Mouse (Mus musculus) hindbrain, embryonic 14.5 days (tissue): ENCODE results near the gene Zfp865. TPM values are rescaled to one million over a fixed set of nuclear protein-coding genes. Genes with fewer than 3 reads are reported as not detected.
A peak's percentile ranks its signal among the peaks of the same experiment; 100 is the strongest.

ENCODE experiments used
- ATAC-seq: fragments of 200-750 bp; cut with Nextera tagmentation; 2 replicates; pipeline ENCODE4 v1.8.0; 2017; ENCODE audit warnings: moderate number of reproducible peaks, mild to moderate bottlenecking, moderate TSS enrichment, moderate library complexity; ENCODE audit not compliant: low FRiP score
- DNase-seq: peaks from one replicate; pipeline ENCODE4 v3.0.0-alpha.2; 2015; ENCODE audit warnings: low spot score
- H3K27ac ChIP-seq: fragments of 300-500 bp; sonication (generic); 2 replicates; pipeline ENCODE4 v1.5.1; 2014; ENCODE audit warnings: mild to moderate bottlenecking, moderate library complexity
- H3K27me3 ChIP-seq: fragments of 300-500 bp; sonication (generic); 2 replicates; pipeline ENCODE4 v1.6.1; 2014; ENCODE audit warnings: mild to moderate bottlenecking, low read length, mixed read lengths; ENCODE audit not compliant: control insufficient read depth, insufficient read depth
- H3K36me3 ChIP-seq: fragments of 300-500 bp; sonication (generic); replicated peaks from 2 replicates; pipeline ENCODE4 v1.6.1; 2014; ENCODE audit not compliant: control insufficient read depth, insufficient read depth
- H3K4me1 ChIP-seq: fragments of 300-500 bp; sonication (generic); replicated peaks from 2 replicates; pipeline ENCODE4 v1.6.1; 2014; ENCODE audit warnings: antibody characterized with exemption, low read length, mixed read lengths; ENCODE audit not compliant: control insufficient read depth, insufficient read depth
- H3K4me2 ChIP-seq: fragments of 300-500 bp; sonication (generic); replicated peaks from 2 replicates; pipeline ENCODE4 v1.6.1; 2014; ENCODE audit warnings: mild to moderate bottlenecking, moderate library complexity
- H3K4me3 ChIP-seq: fragments of 300-500 bp; sonication (generic); replicated peaks from 2 replicates; pipeline ENCODE4 v1.5.1; 2014; ENCODE audit warnings: mild to moderate bottlenecking, low read length
- H3K9ac ChIP-seq: fragments of 300-500 bp; sonication (generic); 2 replicates; pipeline ENCODE4 v1.6.1; 2014
- H3K9me3 ChIP-seq: fragments of 300-500 bp; sonication (generic); 2 replicates; pipeline ENCODE4 v1.6.1; 2016; ENCODE audit warnings: low read length; ENCODE audit not compliant: control insufficient read depth
- WGBS: fragments of 180-500 bp; shearing (Covaris S2); extraction: QIAGEN DNeasy Blood & Tissue Kit; methylation state at CpG from one replicate; pipeline ENCODE4 v1.1.7; 2014; 5-methylcytosine and 5-hydroxymethylcytosine counted together
- polyA plus RNA-seq: library from polyadenylated mRNA; unstranded; fragments of >200 nt; fragmentation: Nextera tagmentation; extraction: Ambion mirVana; gene quantifications from 2 replicates; pipeline ENCODE4 v1.2.1, GENCODE M21; 2014

The Zfp865 gene
- polyA plus RNA-seq, 1 experiment from 2014 or later = 7.2 TPM

DNA sequence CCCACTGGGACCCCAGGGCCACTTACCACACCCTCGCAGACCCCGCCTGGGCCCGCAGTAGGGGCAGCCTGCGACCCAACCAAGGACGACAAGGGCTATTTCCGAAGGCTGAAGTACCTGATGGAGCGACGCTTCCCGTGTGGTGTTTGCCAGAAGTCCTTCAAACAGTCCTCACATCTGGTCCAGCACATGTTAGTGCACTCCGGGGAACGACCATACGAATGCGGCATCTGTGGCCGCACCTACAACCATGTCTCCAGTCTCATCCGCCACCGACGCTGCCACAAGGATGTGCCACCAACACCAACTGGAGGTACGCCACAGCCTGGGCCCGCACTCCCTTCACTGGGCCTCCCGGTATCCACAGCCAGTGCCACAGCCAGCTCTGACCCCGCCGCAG is 9.4 kb downstream of the Zfp865 start:
- no peaks in the 10 kb centered on the region for H3K4me1 ChIP-seq
- WGBS = 97% methylated on average over 22 of the region's 22 CpGs
- no peak overlapping the region for H3K27ac ChIP-seq
- H3K27me3 ChIP-seq = no peaks in the 10 kb centered on the region
- 0 out of 2 replicates have a peak overlapping the region, but pooled peaks have one; percentile 7 for H3K4me3 ChIP-seq
- DNase-seq (no peak), ATAC-seq (no peak)
- H3K9me3 ChIP-seq = peaks cover 26% of the 10 kb centered on the region
- H3K36me3 ChIP-seq = peaks cover 69% of the 10 kb centered on the region
- H3K9ac ChIP-seq = no peak overlapping the region
- H3K4me2 ChIP-seq = no peak overlapping the region

DNA sequence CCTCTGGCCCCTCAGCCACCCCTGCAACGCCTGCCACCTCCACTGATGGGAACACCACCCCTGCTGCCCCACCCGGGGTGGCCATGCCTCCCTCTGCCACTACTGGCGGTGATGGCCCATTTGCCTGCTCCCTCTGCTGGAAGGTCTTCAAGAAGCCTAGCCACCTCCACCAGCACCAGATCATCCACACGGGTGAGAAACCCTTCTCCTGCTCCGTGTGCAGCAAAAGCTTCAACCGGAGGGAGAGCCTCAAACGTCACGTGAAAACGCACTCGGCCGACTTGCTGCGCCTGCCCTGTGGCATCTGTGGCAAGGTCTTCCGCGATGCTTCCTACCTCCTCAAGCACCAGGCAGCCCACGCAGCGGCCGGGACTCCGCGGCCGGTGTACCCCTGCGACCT is 9.8 kb downstream of the Zfp865 start:
- peaks cover 72% of the 10 kb centered on the region for H3K36me3 ChIP-seq
- no peak for ATAC-seq

GRCm38 (mm10) chr7:5030554-5031275 is 10.5 kb downstream of the Zfp865 start:
- no peaks in the 10 kb centered on the region for H3K4me1 ChIP-seq
- no peak overlapping the region for H3K27ac ChIP-seq
- H3K36me3 ChIP-seq = peaks cover 80% of the 10 kb centered on the region
- H3K9me3 ChIP-seq = peaks cover 26% of the 10 kb centered on the region
- ATAC-seq (no peak), DNase-seq (no peak)
- WGBS = 82% methylated on average over 63 of the region's 63 CpGs
- H3K9ac ChIP-seq = no peak overlapping the region
- no peak overlapping the region for H3K4me3 ChIP-seq
- no peaks in the 10 kb centered on the region for H3K27me3 ChIP-seq
- H3K4me2 ChIP-seq = no peak overlapping the region

More for the DNA sequence above, 9.8 kb downstream of the Zfp865 start:
- Histone ChIP-seq H3K4me3 (0 out of 2 replicates have a peak overlapping the region, but pooled peaks have one; percentile 7), H3K27me3 (no peaks in the 10 kb centered on the region), H3K9ac (no peak overlapping the region), H3K4me2 (no peak overlapping the region), H3K9me3 (peaks cover 26% of the 10 kb centered on the region), H3K4me1 (no peaks in the 10 kb centered on the region), H3K27ac (no peak overlapping the region)
- no peak for DNase-seq
- 93% methylated on average over 21 of the region's 21 CpGs for WGBS

GRCm38 (mm10) chr7:5031496-5031895 is 11.3 kb downstream of the Zfp865 start:
- Histone ChIP-seq H3K27ac (no peak overlapping the region), H3K4me2 (no peak overlapping the region), H3K9ac (no peak overlapping the region), H3K36me3 (peaks cover 88% of the 10 kb centered on the region), H3K4me1 (no peaks in the 10 kb centered on the region), H3K9me3 (peaks cover 26% of the 10 kb centered on the region), H3K27me3 (no peaks in the 10 kb centered on the region), H3K4me3 (no peak overlapping the region)
- DNase-seq (no peak), ATAC-seq (no peak)
- WGBS = 74% methylated on average over 46 of the region's 46 CpGs

GRCm38 (mm10) chr7:5033818-5034217 is 13.6 kb downstream of the Zfp865 start, which contains the start of gene 4632433K11Rik:
4632433K11Rik (plus strand) TSS chr7:5034118.
- peaks cover 75% of the 10 kb centered on the region for H3K36me3 ChIP-seq
- DNase-seq = no peak

GRCm38 (mm10) chr7:5035628-5036027 is 15.5 kb downstream of the Zfp865 start:
- H3K4me2 ChIP-seq = no peak overlapping the region
- H3K4me1 ChIP-seq = peaks cover 13% of the 10 kb centered on the region; the same call in 1 of the 2 replicates
- H3K4me3 ChIP-seq = no peak overlapping the region
- H3K27me3 ChIP-seq = no peaks in the 10 kb centered on the region
- 97% methylated on average over 17 of the region's 17 CpGs for WGBS
- H3K27ac ChIP-seq = no peak overlapping the region
- ATAC-seq = no peak
- DNase-seq = no peak
- peaks cover 57% of the 10 kb centered on the region for H3K36me3 ChIP-seq
- H3K9ac ChIP-seq = no peak overlapping the region
- H3K9me3 ChIP-seq = peaks cover 12% of the 10 kb centered on the region

More at GRCm38 (mm10) chr7:5033818-5034217, 13.6 kb downstream of the Zfp865 start, which contains the start of gene 4632433K11Rik:
- Histone ChIP-seq H3K9me3 (peaks cover 26% of the 10 kb centered on the region), H3K27me3 (no peaks in the 10 kb centered on the region), H3K4me1 (peaks cover 11% of the 10 kb centered on the region; the same call in 1 of the 2 replicates), H3K4me3 (no peak within 1 kb of the TSS), H3K27ac (no peak within 1 kb of the TSS), H3K4me2 (no peak within 1 kb of the TSS), H3K9ac (no peak within 1 kb of the TSS)
- WGBS = 94% methylated on average over 3 of the region's 3 CpGs
- no peak for ATAC-seq

DNA sequence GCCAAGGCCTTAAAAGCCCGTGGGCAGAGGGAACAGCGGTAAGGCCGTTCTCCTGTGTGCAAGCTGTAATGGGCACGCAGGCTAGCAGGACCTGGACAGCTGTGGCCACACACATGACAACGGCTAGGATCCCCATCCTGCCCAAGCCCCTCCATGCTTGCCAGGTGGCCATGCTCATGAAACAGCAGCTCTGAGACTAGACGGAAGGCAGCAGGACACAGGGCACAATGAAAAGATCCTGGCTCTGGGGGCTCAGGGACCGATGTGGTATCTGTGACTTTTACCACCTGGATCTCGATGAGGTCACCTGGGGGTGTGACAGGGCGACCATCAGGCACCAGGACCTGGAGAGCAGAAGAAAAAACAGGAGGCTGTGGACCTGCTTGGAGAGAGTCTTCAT is 16.0 kb downstream of the Zfp865 start:
- DNase-seq (no peak), ATAC-seq (no peak)
- Histone ChIP-seq H3K4me1 (peaks cover 13% of the 10 kb centered on the region; the same call in 1 of the 2 replicates), H3K36me3 (peaks cover 52% of the 10 kb centered on the region), H3K9ac (no peak overlapping the region), H3K27me3 (no peaks in the 10 kb centered on the region), H3K4me3 (no peak overlapping the region), H3K4me2 (no peak overlapping the region), H3K9me3 (peaks cover 6% of the 10 kb centered on the region), H3K27ac (no peak overlapping the region)
- 97% methylated on average over 9 of the region's 9 CpGs for WGBS

DNA sequence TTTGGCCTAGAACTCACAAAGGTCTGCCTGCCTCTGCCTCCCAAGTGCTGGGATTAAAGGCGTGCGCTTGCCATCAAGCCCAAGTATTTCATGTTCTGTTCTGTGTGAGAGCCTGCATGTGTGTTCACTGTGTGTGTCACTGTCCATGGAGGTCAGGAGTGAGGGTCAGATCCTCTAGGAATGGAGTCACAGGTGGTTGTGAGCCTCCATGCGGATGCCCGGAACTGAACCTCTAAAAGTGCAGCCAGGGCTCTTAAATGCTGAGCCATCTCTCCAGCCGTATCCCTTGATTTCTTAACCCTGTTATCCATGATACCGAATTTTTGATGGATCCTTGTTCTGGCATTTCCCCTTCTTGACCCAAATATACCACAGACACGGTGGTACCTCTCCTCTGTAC is 16.9 kb downstream of the Zfp865 start:
- no peaks in the 10 kb centered on the region for H3K27me3 ChIP-seq
- H3K4me3 ChIP-seq = 0 out of 2 replicates have a peak overlapping the region, but pooled peaks have one; percentile 51
- peak overlapping the region; percentile 96; the same call in 1 of the 2 replicates for H3K27ac ChIP-seq
- H3K9ac ChIP-seq = no peak overlapping the region
- no peak for ATAC-seq
- no peak for DNase-seq
- WGBS = 90% methylated on average over 7 of the region's 7 CpGs
- H3K36me3 ChIP-seq = peaks cover 43% of the 10 kb centered on the region
- H3K4me2 ChIP-seq = peak overlapping the region; percentile 64; the same call in 1 of the 2 replicates
- peaks cover 13% of the 10 kb centered on the region; the same call in 1 of the 2 replicates for H3K4me1 ChIP-seq
- no peaks in the 10 kb centered on the region for H3K9me3 ChIP-seq

GRCm38 (mm10) chr7:5037467-5037866 is 17.3 kb downstream of the Zfp865 start:
- no peak for ATAC-seq
- H3K9me3 ChIP-seq = no peaks in the 10 kb centered on the region
- peaks cover 38% of the 10 kb centered on the region for H3K36me3 ChIP-seq
- H3K9ac ChIP-seq = no peak overlapping the region; the same call in 1 of the 2 replicates
- no peaks in the 10 kb centered on the region for H3K27me3 ChIP-seq
- peaks cover 13% of the 10 kb centered on the region; the same call in 1 of the 2 replicates for H3K4me1 ChIP-seq
- no peak for DNase-seq
- H3K4me2 ChIP-seq = peak overlapping the region; percentile 64
- H3K4me3 ChIP-seq = peak overlapping the region; percentile 51
- H3K27ac ChIP-seq = peak overlapping the region; percentile 96; the same call in 1 of the 2 replicates
- 92% methylated on average over 8 of the region's 8 CpGs for WGBS
